Mouse (Mus musculus) liver, embryonic 15.5 days (tissue): ENCODE measurements around the gene Mettl15. TPM values are rescaled to one million over a fixed set of nuclear protein-coding genes. Genes with fewer than 3 reads are reported as not detected.
"Not testable (repeated sequence)": the region's sequence is repeated elsewhere in the genome, so short reads cannot be mapped to it uniquely, and the experiment has no call there.

Experiments used
- ATAC-seq: fragments of 200-750 bp; cut with Nextera tagmentation; 2 replicates; pipeline ENCODE4 v1.8.0; 2017; ENCODE audit warnings: moderate number of reproducible peaks, mild to moderate bottlenecking, moderate library complexity; ENCODE audit not compliant: insufficient read depth
- H3K27ac ChIP-seq: fragments of 300-500 bp; sonication (generic); replicated peaks from 2 replicates; pipeline ENCODE4 v1.5.1; 2015; ENCODE audit warnings: mild to moderate bottlenecking, inconsistent platforms
- H3K27me3 ChIP-seq: fragments of 300-500 bp; sonication (generic); 2 replicates; pipeline ENCODE4 v1.6.1; 2015; ENCODE audit warnings: mild to moderate bottlenecking, inconsistent platforms
- H3K36me3 ChIP-seq: fragments of 300-500 bp; sonication (generic); replicated peaks from 2 replicates; pipeline ENCODE4 v1.6.1; 2015; ENCODE audit warnings: moderate library complexity, mild to moderate bottlenecking, inconsistent platforms
- H3K4me1 ChIP-seq: fragments of 300-500 bp; sonication (generic); replicated peaks from 2 replicates; pipeline ENCODE4 v1.6.1; 2015; ENCODE audit warnings: inconsistent platforms
- H3K4me2 ChIP-seq: fragments of 300-500 bp; sonication (generic); 2 replicates; pipeline ENCODE4 v1.6.1; 2015; ENCODE audit warnings: moderate library complexity, mild to moderate bottlenecking, inconsistent platforms
- H3K4me3 ChIP-seq: fragments of 300-500 bp; sonication (generic); replicated peaks from 2 replicates; pipeline ENCODE4 v1.5.1; 2015; ENCODE audit warnings: mild to moderate bottlenecking, inconsistent platforms
- H3K9ac ChIP-seq: fragments of 300-500 bp; sonication (generic); 2 replicates; pipeline ENCODE4 v1.6.1; 2015; ENCODE audit warnings: moderate library complexity, mild to moderate bottlenecking, inconsistent platforms
- H3K9me3 ChIP-seq: fragments of 300-500 bp; sonication (generic); replicated peaks from 2 replicates; pipeline ENCODE4 v1.6.1; 2016; ENCODE audit warnings: inconsistent platforms
- WGBS: fragments of 180-500 bp; shearing (Covaris S2); methylation state at CpG from one replicate; pipeline ENCODE4 v1.1.7; 2015; ENCODE audit warnings: mixed read lengths; ENCODE audit not compliant: insufficient replicate concordance; 5-methylcytosine and 5-hydroxymethylcytosine counted together
- polyA plus RNA-seq: library from polyadenylated mRNA; unstranded; fragments of >200 nt; fragmentation: Nextera tagmentation; extraction: Ambion mirVana; gene quantifications from 2 replicates; pipeline ENCODE4 v1.2.1, GENCODE M21; 2015

Mettl15 gene
- polyA plus RNA-seq, 1 experiment from 2014 or later, result 5.3 TPM

- no peaks in the 10 kb centered on the region for H3K9me3 ChIP-seq
- peak overlapping the region; percentile 61 for H3K27ac ChIP-seq
- H3K4me3 ChIP-seq, result peak overlapping the region; percentile 74
- ATAC-seq, result no peak
- no peaks in the 10 kb centered on the region for H3K27me3 ChIP-seq
- no peaks in the 10 kb centered on the region for H3K36me3 ChIP-seq
- 6% methylated on average over 7 of the region's 7 CpGs for WGBS
- H3K9ac ChIP-seq, result peak overlapping the region; percentile 78
- peaks cover 20% of the 10 kb centered on the region for H3K4me1 ChIP-seq
- H3K4me2 ChIP-seq, result peak overlapping the region; percentile 76
Measured at GRCm38 (mm10) chr2:109277593-109277992, 3.0 kb downstream of the Mettl15 start.

- Histone ChIP-seq H3K9ac (no peak overlapping the region), H3K36me3 (no peaks in the 10 kb centered on the region), H3K4me2 (no peak overlapping the region), H3K27ac (no peak overlapping the region), H3K9me3 (no peaks in the 10 kb centered on the region), H3K27me3 (no peaks in the 10 kb centered on the region), H3K4me3 (no peak overlapping the region), H3K4me1 (peaks cover 5% of the 10 kb centered on the region)
- WGBS, result 81% methylated on average over 1 of the region's 1 CpGs
- no peak for ATAC-seq
Measured at GRCm38 (mm10) chr2:109273098-109273497, 7.5 kb downstream of the Mettl15 start.

DNA sequence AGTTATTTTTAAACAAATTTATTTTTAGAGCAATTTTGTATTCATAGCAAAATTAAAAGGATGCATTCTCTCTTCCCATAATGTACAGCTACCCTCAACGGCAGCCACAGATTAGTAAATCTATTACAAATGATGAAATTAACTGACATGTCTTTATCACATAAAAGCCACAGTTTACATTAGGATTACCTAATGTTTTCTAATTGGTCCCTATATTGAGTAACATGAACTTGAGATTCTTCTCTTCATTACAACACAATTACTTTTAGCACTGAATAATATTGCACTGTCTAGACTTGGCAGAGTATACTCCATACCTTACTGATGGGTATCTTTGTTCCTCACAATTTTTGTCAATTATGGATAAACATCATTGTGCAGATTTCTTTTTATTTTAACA is 17.8 kb downstream of the Mettl15 start:
- 59% methylated on average over 1 of the region's 1 CpGs for WGBS

GRCm38 (mm10) chr2:109241947-109242346 is 38.6 kb downstream of the Mettl15 start:
- H3K4me1 ChIP-seq, result no peaks in the 10 kb centered on the region
- no peak for ATAC-seq
- no peak overlapping the region for H3K4me2 ChIP-seq
- no peak overlapping the region for H3K9ac ChIP-seq
- H3K27ac ChIP-seq, result no peak overlapping the region
- H3K9me3 ChIP-seq, result no peaks in the 10 kb centered on the region
- H3K27me3 ChIP-seq, result no peaks in the 10 kb centered on the region
- no peak overlapping the region for H3K4me3 ChIP-seq
- 78% methylated on average over 3 of the region's 3 CpGs for WGBS
- H3K36me3 ChIP-seq, result no peaks in the 10 kb centered on the region

More for the DNA sequence above, 17.8 kb downstream of the Mettl15 start:
- no peak for ATAC-seq
- H3K27ac ChIP-seq, result no peak overlapping the region
- H3K36me3 ChIP-seq, result no peaks in the 10 kb centered on the region
- no peak overlapping the region for H3K4me2 ChIP-seq
- no peaks in the 10 kb centered on the region for H3K27me3 ChIP-seq
- no peak overlapping the region for H3K9ac ChIP-seq
- H3K4me1 ChIP-seq, result no peaks in the 10 kb centered on the region
- no peaks in the 10 kb centered on the region for H3K9me3 ChIP-seq
- no peak overlapping the region for H3K4me3 ChIP-seq

GRCm38 (mm10) chr2:109235741-109236140 is 44.8 kb downstream of the Mettl15 start:
- H3K27ac ChIP-seq, result no peak overlapping the region
- H3K36me3 ChIP-seq, result no peaks in the 10 kb centered on the region
- no peaks in the 10 kb centered on the region for H3K4me1 ChIP-seq
- no peak overlapping the region for H3K4me3 ChIP-seq
- no peak for ATAC-seq
- H3K9me3 ChIP-seq, result no peaks in the 10 kb centered on the region
- no peak overlapping the region for H3K4me2 ChIP-seq
- 56% methylated on average over 1 of the region's 1 CpGs for WGBS
- no peak overlapping the region for H3K9ac ChIP-seq
- H3K27me3 ChIP-seq, result no peaks in the 10 kb centered on the region

DNA sequence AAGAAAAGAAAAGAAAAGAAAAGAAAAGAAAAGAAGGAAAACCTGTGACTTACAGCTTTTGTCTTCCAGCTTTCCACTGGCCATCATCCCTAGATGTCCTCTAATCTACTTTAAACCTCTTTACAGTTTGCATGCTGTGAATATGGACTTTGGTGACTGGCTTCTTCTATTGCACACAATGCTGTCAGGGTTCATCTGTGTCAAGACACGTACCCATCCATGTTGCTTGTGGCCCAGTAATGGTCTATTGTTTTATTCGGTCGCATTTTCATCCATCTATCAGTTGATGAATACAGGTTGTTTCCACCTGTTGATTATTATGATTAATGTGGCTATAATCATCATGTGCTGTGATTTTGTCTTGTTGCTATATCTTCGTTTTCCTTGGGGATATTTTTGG is 46.7 kb downstream of the Mettl15 start:
- no peak for ATAC-seq
- Histone ChIP-seq H3K4me3 (no peak overlapping the region), H3K4me1 (no peaks in the 10 kb centered on the region), H3K36me3 (no peaks in the 10 kb centered on the region), H3K27ac (no peak overlapping the region), H3K9ac (no peak overlapping the region), H3K9me3 (no peaks in the 10 kb centered on the region), H3K27me3 (no peaks in the 10 kb centered on the region), H3K4me2 (no peak overlapping the region)
- 67% methylated on average over 4 of the region's 4 CpGs for WGBS

DNA sequence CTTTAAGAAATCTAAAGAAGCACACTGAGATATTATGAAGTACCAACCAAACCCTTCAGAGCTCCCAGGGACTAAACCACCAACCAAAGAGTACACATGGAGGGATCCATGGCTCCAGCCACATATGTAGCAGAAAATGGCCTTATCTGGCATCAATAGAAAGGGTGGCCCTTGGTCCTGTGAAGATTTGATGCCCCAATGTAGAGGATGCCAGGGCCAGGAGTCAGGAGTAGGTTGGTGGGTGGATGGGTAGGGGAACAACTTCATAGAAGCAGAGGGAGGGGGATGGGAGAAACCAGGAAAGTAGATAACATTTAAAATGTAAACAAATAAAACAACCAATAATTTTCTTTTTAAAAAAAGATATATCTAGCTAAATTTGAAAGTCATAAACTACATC is 50.1 kb downstream of the Mettl15 start:
- H3K4me3 ChIP-seq, result no peak overlapping the region
- no peaks in the 10 kb centered on the region for H3K4me1 ChIP-seq
- no peaks in the 10 kb centered on the region for H3K27me3 ChIP-seq
- no peaks in the 10 kb centered on the region for H3K9me3 ChIP-seq
- H3K27ac ChIP-seq, result no peak overlapping the region
- no peaks in the 10 kb centered on the region for H3K36me3 ChIP-seq
- H3K9ac ChIP-seq, result no peak overlapping the region
- no peak overlapping the region for H3K4me2 ChIP-seq
- ATAC-seq, result no peak

DNA sequence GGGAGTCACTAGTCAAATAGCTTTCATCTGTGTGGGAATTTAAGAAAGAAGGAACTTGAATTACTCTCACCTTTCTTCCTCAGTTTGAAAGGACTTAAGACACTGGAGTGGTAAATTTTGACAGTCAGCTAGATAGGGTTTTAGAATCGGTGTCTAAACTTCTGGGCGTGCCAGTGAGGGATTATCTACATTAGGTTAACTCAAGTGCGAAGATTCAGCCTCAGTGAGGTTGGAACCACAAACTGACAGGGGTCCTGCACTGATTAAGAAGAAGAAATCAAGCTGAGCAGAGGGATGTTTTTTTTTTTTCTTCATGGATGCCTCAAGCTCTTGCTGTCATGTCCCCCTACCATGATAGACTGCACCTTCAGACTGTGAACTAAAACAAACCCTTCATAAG is 53.4 kb downstream of the Mettl15 start:
- Histone ChIP-seq H3K4me3 (no peak overlapping the region), H3K27me3 (no peaks in the 10 kb centered on the region), H3K9ac (no peak overlapping the region), H3K9me3 (no peaks in the 10 kb centered on the region), H3K4me1 (no peaks in the 10 kb centered on the region), H3K27ac (no peak overlapping the region), H3K4me2 (no peak overlapping the region), H3K36me3 (no peaks in the 10 kb centered on the region)
- ATAC-seq, result no peak
- 36% methylated on average over 3 of the region's 3 CpGs for WGBS

- Histone ChIP-seq H3K4me2 (no peak overlapping the region), H3K27me3 (no peaks in the 10 kb centered on the region), H3K9me3 (no peaks in the 10 kb centered on the region), H3K4me1 (no peaks in the 10 kb centered on the region), H3K27ac (no peak overlapping the region), H3K4me3 (no peak overlapping the region), H3K36me3 (no peaks in the 10 kb centered on the region), H3K9ac (no peak overlapping the region)
- 74% methylated on average over 2 of the region's 2 CpGs for WGBS
- no peak for ATAC-seq
Measured at GRCm38 (mm10) chr2:109221470-109221869, 59.1 kb downstream of the Mettl15 start.

DNA sequence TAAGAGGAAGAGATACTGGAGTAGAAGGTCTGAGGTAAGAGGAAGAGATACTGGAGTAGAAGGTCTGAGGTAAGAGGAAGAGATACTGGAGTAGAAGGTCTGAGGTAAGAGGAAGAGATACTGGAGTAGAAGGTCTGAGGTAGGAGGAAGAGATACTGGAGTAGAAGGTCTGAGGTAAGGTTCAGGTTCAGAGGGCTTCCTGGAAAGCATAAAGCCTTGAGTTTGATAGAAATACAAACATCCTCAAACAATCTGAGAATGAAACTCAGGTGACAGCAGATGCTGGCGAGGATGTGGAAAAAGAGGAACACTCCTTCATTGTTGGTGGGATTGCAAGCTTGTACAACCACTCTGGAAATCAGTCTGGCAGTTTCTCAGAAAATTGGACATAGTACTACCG is 63.9 kb downstream of the Mettl15 start:
- not testable (repeated sequence) for H3K4me1 ChIP-seq, H3K27me3 ChIP-seq, H3K4me3 ChIP-seq, H3K27ac ChIP-seq, H3K4me2 ChIP-seq, H3K9me3 ChIP-seq, H3K36me3 ChIP-seq, ATAC-seq, H3K9ac ChIP-seq
- 74% methylated on average over 2 of the region's 2 CpGs for WGBS

- H3K4me3 ChIP-seq, H3K27me3 ChIP-seq, H3K4me2 ChIP-seq, H3K9me3 ChIP-seq, H3K9ac ChIP-seq, ATAC-seq, H3K27ac ChIP-seq, H3K4me1 ChIP-seq, H3K36me3 ChIP-seq: not testable (repeated sequence)
- WGBS, result 69% methylated on average over 1 of the region's 1 CpGs
Measured at GRCm38 (mm10) chr2:109210641-109211040, 69.9 kb downstream of the Mettl15 start.

- 56% methylated on average over 2 of the region's 2 CpGs for WGBS
- no peaks in the 10 kb centered on the region for H3K27me3 ChIP-seq
- no peak overlapping the region for H3K27ac ChIP-seq
Measured at GRCm38 (mm10) chr2:109208032-109208431, 72.5 kb downstream of the Mettl15 start.

More at GRCm38 (mm10) chr2:109208032-109208431, 72.5 kb downstream of the Mettl15 start:
- ATAC-seq, result no peak
- Histone ChIP-seq H3K4me2 (no peak overlapping the region), H3K4me3 (no peak overlapping the region), H3K9ac (no peak overlapping the region), H3K4me1 (no peaks in the 10 kb centered on the region), H3K36me3 (no peaks in the 10 kb centered on the region), H3K9me3 (no peaks in the 10 kb centered on the region)
